Mouse (Mus musculus) megakaryocyte, embryonic 14.5 days (primary cell): ENCODE measurements around the gene Chid1.

Source experiments
- FLI1 ChIP-seq: IDR thresholded peaks from 2 replicates; pipeline ENCODE4 v1.6.1; 2012; ENCODE audit warnings: low read length, inconsistent platforms, mixed read lengths
- GATA1 ChIP-seq: IDR thresholded peaks from 3 replicates; pipeline ENCODE4 v1.6.1; 2012; ENCODE audit warnings: mixed read lengths, low read length, inconsistent platforms, borderline replicate concordance

GRCm38 (mm10) chr7:141510196-141510595 is 29.5 kb downstream of the Chid1 start:
- TF ChIP-seq GATA1: no peak
- no peak for TF ChIP-seq FLI1
